Mouse (Mus musculus) spleen, embryonic (tissue): ENCODE data around the gene Adcy7.

Experiments
- CTCF ChIA-PET: fragments of 350-600 bp; sonication (Branson Sonifier 250); formaldehyde crosslinking; loops from one replicate; lab custom pipeline; 2022; lab: Charles Lee

Gene Adcy7

DNA sequence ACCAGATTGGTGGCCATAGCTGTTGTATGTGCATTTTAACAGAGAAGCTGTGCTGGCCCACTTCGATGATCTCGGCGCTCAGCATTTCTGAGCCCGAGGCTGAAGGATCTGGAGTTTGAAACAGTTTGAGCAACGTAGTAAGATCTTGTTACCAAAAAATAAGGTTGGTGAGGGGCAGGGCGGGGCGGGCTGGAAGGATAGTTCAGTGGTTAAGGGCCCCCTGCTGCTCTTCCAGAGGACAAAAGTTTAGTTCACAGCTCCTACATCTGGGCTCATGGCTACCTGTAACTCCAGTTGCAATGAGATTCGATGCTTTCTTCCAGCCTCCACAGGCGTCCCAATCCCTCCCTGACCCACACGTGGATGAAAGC, 26.5 kb downstream of the Adcy7 start:
- CTCF ChIA-PET: no interaction called here

DNA sequence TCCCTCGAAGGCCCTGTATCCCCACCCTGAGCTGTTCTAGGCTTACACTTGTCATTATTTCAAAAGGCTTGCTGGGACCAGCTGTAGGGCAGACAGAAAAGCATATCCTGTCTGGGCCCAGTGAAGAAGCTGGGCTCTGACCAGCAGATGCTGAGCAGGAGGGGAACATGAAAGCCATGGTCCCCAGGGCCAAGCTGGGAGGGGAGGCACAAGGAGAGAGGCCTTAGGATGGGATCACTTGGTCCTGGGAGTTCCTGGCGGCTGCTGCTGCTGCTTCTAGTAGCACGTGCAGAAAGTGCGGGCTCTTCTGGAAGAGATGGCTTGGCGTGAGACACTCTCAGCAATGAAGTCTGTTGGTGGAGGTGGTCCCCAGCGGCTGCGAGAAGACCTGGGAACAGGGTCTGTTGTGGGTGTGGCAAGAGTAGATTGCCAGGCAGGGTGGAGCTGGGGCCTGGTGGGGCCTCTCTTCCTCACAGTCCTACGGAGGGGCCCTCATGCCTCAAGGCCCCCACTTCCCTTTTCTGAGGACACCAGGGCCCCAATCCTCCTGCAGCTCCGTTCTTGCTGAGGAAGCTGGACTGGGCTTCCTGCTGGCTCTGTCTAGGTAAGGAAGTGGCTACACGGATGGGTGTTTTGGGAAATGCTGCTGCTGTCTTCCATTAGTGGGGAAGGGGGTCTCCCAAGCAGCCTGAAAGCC, 27.9 kb downstream of the Adcy7 start:
- CTCF ChIA-PET: interaction anchor here (1.0 kb wide), 1 partner anchor 16 kb away, joined by 3 read pairs; no protein-coding TSS in a partner anchor

GRCm38 (mm10) chr8:88301589-88302437, 29.6 kb downstream of the Adcy7 start:
- CTCF ChIA-PET: no interaction called here

GRCm38 (mm10) chr8:88305814-88306213, 33.6 kb downstream of the Adcy7 start:
- CTCF ChIA-PET: no interaction called here

DNA sequence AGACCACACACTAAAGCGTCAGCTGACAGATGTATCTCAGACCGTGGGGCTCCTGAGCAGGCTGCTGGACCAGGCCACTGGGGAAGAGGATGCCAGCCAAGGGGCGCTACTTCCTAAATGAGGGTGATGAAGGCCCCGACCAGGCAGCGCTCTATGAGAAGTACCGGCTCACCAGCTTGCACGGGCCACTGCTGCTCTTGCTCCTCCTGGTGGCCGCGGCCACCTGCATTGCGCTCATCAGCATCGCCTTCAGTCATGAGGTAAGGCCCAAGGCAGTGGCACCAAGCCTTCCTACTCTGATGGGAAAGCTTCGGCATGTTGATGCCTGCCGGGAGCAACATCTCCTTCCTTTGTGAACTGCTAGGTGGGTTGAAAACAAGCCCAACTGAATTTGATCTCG, 34.3 kb downstream of the Adcy7 start:
- CTCF ChIA-PET: no interaction called here

DNA sequence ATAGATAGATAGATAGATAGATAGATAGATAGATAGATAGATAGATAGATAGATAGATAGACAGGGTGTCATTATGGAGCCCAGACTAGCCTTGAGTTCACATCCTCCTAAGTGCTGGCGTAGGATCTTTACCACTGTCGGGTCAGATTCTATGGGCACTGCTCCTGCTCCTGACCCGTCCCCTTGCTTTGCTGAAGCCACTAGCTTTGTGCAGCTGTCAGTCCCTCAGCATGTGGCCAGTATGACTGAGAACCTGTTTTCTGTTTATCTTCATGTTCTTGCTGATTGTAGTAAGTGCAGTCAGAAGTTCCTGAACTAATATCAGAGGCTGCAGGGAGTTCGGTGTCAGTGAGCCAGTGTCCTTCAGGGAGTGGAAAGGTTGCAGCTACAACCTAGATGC, 35.5 kb downstream of the Adcy7 start:
- CTCF ChIA-PET: no interaction called here

DNA sequence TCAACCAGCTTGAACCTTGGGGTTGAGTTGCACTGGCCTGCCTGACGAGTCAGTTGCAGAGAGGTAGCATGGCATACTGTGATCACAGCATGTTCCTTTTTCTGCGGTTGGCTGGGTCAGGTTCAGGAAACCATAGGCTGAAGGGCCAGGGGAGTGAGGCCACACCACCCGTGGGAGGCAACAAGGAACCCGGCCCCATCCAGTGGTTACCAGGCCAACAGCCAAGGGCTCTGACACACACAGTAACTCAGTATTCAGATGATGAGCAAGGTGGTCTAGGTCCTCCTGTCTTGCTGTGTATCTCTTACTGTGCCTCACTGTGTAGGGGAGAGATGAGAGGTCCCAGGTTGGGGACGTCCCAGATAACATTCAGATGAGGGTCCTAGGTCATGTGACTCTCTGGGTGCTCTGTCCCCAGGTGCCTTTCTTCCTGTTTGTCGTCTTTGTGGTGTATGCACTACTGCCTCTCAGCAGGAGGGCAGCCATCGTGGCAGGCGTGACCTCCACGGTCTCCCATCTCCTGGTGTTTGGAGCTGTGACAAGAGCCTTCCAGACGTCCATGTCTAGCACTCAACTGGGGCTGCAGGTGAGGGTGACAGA, 37.2 kb downstream of the Adcy7 start:
- CTCF ChIA-PET: no interaction called here

DNA sequence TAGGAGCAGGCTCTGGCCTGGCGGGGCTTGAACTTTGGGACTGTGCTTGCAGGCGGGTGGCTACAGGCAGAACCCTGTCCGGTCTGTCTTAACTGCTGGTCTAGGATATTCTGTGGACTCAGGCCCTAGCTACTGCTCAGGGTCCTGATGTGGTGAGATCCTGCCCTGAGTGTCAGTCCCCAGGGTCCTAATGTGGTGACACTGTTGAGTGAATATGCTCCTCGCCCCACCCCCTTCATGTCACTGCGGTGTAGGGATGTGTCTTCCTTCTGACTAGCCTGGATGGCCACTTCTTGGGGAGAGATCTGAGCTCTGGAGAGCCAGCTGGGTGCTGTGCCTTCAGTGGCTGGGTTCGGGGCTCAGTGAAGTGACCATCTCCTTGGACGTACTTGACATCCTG, 37.7 kb downstream of the Adcy7 start:
- CTCF ChIA-PET: no interaction called here

DNA sequence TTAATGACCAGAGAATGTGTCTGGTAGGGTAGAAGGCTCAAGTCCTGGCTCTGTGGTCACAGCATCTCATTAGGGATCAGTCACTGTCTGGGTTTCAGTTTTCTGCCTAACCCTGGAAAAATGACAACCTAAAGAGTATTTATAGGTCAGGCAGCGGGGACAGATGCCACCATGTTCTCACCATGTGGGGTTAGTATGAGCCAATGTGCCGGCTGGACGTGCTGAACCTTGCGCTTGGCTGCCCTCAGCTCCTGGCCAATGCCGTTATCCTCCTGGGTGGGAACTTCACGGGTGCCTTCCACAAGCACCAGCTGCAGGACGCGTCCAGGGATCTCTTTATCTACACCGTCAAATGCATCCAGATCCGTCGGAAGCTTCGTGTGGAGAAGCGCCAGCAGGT, 38.1 kb downstream of the Adcy7 start:
- CTCF ChIA-PET: no interaction called here

- CTCF ChIA-PET: no interaction called here
Measured at GRCm38 (mm10) chr8:88312966-88313365, 40.8 kb downstream of the Adcy7 start.

- CTCF ChIA-PET: no interaction called here
Measured at GRCm38 (mm10) chr8:88313991-88314390, 41.8 kb downstream of the Adcy7 start.

DNA sequence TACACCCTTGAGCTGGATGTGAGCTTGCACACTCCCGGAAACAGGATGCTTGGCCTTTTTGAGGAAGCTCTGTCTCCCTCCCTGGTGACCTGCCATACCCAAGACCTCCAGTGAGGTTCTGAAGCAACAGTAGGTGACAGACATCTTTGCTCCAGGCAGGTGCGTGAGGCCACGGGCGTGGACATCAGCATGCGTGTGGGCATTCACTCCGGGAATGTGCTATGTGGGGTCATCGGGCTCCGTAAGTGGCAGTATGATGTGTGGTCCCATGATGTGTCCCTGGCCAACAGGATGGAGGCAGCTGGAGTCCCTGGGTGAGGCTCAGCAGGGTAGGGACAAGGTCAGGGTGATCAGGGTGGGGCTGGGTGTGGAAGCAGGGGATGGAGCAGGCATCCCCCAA, 43.1 kb downstream of the Adcy7 start:
- CTCF ChIA-PET: no interaction called here

- CTCF ChIA-PET: no interaction called here
Measured at GRCm38 (mm10) chr8:88316139-88316931, 44.1 kb downstream of the Adcy7 start.

- CTCF ChIA-PET: no interaction called here
Measured at GRCm38 (mm10) chr8:88317341-88317740, 45.1 kb downstream of the Adcy7 start.

DNA sequence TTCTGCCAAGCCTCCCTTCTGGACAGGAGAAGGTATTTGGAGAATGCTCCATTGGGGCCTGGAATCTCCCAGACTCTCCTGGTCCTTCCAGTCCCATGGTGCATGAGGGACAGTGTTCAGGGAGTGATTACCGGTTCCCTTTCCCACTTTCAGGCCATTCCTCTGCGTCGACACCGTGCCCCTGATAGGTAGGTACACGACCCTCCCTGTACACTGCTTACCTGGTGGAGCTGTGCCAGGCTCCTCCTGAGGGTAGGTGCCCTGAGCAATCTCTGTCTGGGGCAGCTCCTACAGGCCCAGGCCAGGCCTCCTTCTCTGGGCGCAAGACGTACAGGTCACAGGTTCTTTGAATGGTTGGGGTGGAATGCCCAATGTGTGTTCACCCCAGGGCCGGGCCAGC, 45.9 kb downstream of the Adcy7 start:
- CTCF ChIA-PET: no interaction called here

DNA sequence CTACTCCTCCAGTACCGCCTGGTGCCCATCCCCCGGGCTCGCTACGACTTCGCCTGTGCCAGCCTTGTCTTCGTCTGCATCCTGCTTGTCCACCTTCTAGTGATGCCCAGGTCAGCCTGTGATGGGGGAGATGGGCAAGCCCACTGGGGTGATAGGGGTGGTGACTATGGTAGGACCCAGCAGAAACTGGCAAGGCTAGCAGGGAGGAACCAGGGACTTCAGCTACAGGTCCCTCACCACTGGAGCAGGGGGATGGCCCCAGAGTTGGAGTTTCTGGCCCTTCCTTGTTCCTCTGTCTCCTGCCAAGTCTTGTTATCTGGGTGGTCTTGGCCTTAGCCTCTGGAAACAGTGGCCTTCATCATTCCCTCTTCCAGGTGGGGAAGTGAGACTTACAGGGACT, 47.9 kb downstream of the Adcy7 start:
- CTCF ChIA-PET: no interaction called here

GRCm38 (mm10) chr8:88321387-88321786, 49.2 kb downstream of the Adcy7 start:
- CTCF ChIA-PET: no interaction called here

DNA sequence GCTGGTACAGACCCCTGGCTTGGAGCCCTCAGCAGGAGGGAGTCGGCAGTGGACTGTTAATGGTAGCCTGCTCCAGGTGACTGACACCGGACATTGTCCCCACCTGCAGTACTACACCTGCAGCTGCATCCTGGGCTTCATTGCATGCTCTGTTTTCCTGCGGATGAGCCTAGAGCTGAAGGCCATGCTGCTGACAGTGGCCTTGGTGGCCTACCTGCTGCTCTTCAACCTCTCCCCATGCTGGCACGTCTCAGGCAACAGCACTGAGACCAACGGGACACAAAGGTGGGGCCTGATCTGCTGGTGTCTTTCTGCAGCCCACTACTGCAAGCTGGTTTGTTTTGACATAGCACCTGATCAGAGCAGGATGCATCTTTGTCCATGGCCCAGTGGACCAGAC, 51.3 kb downstream of the Adcy7 start:
- CTCF ChIA-PET: no interaction called here

- CTCF ChIA-PET: no interaction called here
Measured at GRCm38 (mm10) chr8:88324760-88325159, 52.6 kb downstream of the Adcy7 start.

GRCm38 (mm10) chr8:88325251-88325650, 53.0 kb downstream of the Adcy7 start:
- CTCF ChIA-PET: no interaction called here

GRCm38 (mm10) chr8:88325795-88326194, 53.6 kb downstream of the Adcy7 start:
- CTCF ChIA-PET: no interaction called here

GRCm38 (mm10) chr8:88326328-88326727, 54.1 kb downstream of the Adcy7 start:
- CTCF ChIA-PET: no interaction called here
